In the genomic region with DNA sequence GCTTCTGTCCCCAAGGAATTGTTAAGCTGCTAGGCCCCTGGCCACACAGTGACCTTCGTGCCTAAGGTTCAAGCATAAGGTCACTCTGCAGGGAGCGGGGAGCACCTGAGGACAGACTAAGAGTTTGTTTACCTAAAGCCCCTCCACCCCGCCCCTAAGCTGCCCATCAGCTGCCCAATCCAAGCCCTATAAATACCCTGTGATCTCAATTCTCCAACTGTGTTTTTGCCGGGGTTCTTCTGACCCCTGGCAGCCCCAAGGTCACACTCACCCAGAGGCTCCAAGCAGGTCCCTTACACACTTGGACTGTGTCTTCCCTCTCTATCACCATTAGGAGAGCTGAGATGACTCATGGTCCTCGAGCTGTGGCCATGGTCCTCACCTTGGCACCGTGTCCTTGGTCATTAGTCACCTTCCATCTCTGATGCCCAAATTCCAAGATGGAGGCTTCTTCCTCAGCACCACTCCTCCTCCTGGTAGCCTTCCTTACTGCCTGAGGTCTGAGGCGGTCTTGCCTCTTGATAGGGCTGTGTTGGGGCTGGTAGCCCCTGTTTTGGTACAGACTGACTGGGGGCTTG, we compare ENCODE assay signal across 17 mouse cellular contexts. TPM values are rescaled to one million over a fixed set of nuclear protein-coding genes. Genes with fewer than 3 reads are reported as not detected.
A peak's percentile ranks its signal among the peaks of the same experiment; 100 is the strongest.
DNase-seq lines count a peak whose midpoint lies in the region; ATAC-seq lines count a peak whose summit lies in the region.
"Had no signal": no experiment of that assay in that cellular context is flagged by ENCODE, and none has a peak within 500 bp of the region (broad histone marks: within the 10 kb centered on the region; RNA-seq: fewer than 3 reads in every experiment).

No protein-coding gene starts in this region.

- H3K27me3 ChIP-seq in heart, embryonic 12.5 days (replicated peaks): no peaks in the 10 kb centered on the region
- H3K27me3 ChIP-seq: limb, embryonic 15.5 days; midbrain, embryonic 15.5 days had no signal

- no peak overlapping the region for H3K9ac ChIP-seq in heart, embryonic 12.5 days
- H3K9ac ChIP-seq: limb, embryonic 15.5 days; midbrain, embryonic 15.5 days had no signal

- H3K4me1 ChIP-seq in heart, embryonic 12.5 days (replicated peaks): peaks cover 43% of the 10 kb centered on the region

- H3K36me3 ChIP-seq in heart, embryonic 12.5 days: peaks cover 23% of the 10 kb centered on the region
- H3K36me3 ChIP-seq: midbrain, embryonic 15.5 days had no signal

- H3K9me3 ChIP-seq in heart, embryonic 12.5 days (replicated peaks): no peaks in the 10 kb centered on the region
- H3K9me3 ChIP-seq: limb, embryonic 15.5 days; midbrain, embryonic 15.5 days had no signal

- no peak for ATAC-seq in heart, embryonic 12.5 days (ENCODE audit: insufficient number of reproducible peaks, low FRiP score)
- no peak for ATAC-seq in erythroblast, adult 5-6 weeks (replicated peaks; ENCODE audit: low FRiP score, poor library complexity, severe bottlenecking)
- ATAC-seq: intestine, embryonic 16.5 days; midbrain, embryonic 15.5 days had no signal

- 75% methylated on average over 7 of the region's 7 CpGs for WGBS in heart, embryonic 12.5 days

- H3K4me2 ChIP-seq in heart, embryonic 12.5 days: no peak overlapping the region; the same call in 1 of the 2 replicates
- H3K4me2 ChIP-seq: limb, embryonic 15.5 days; midbrain, embryonic 15.5 days had no signal

- H3K27ac ChIP-seq in heart, embryonic 12.5 days (ENCODE audit: poor library complexity, severe bottlenecking): peak overlapping the region; percentile 2; the same call in 1 of the 2 replicates
- H3K27ac ChIP-seq: midbrain, embryonic 15.5 days had no signal

- DNase-seq in cerebellum, adult 11-12 months: peak; percentile 42
- no peak for DNase-seq in cerebellum, postnatal 25 days
- DNase-seq in heart, adult 9 months (ENCODE audit: low spot score in 2 of 2): no peak
- DNase-seq in 3134 (ENCODE audit: extremely low read depth, insufficient read length, low spot score): peak; percentile 66
- DNase-seq in adrenal gland, postnatal 10 days: peak; percentile 63
- no peak for DNase-seq in spleen, postnatal 14 days (ENCODE audit: low spot score in 2 of 2)
- DNase-seq: lung, adult 2 months; right cerebral cortex, postnatal 14 days; thymus, postnatal 36 days had no signal

- no peak overlapping the region for H3K4me3 ChIP-seq in heart, embryonic 12.5 days
- H3K4me3 ChIP-seq: erythroblast, embryonic 14.5 days; limb, embryonic 15.5 days; midbrain, embryonic 15.5 days had no signal

RNA-seq across cellular contexts. Expression of gene Twf2, which starts 2.9 kb away (rescaled TPM):
- 52.9 and 53.9 TPM in 2 replicates for polyA plus RNA-seq in heart, embryonic 12.5 days (2016; fragmentation: Nextera tagmentation; extraction: Ambion mirVana)
- total RNA-seq in adrenal gland, postnatal 10 days (2021): 10 to 100 TPM; 38.5 to 58.6 TPM
- total RNA-seq in erythroblast, adult 5-6 weeks (2015; ENCODE audit: low replicate concordance): 11.7 and 20.5 TPM in 2 replicates
- 18.5 and 25.8 TPM in 2 replicates for total RNA-seq in erythroblast, adult 5-6 weeks (2017; ENCODE audit: low replicate concordance)

RNA-seq across cellular contexts. Expression of gene Ppm1m, which starts 6.3 kb away (rescaled TPM):
- 30.7 and 34.1 TPM in 2 replicates for polyA plus RNA-seq in heart, embryonic 12.5 days (2016; fragmentation: Nextera tagmentation; extraction: Ambion mirVana)
- total RNA-seq in adrenal gland, postnatal 10 days (2021): 100 to 1,000 TPM; 119 to 129 TPM
- total RNA-seq in erythroblast, adult 5-6 weeks (2015; ENCODE audit: low replicate concordance): 6.9 and 11.7 TPM in 2 replicates
- 9.0 and 17.0 TPM in 2 replicates for total RNA-seq in erythroblast, adult 5-6 weeks (2017; ENCODE audit: low replicate concordance)

RNA-seq across cellular contexts. Expression of gene Tlr9, which starts 16.6 kb away (rescaled TPM):
- polyA plus RNA-seq in heart, embryonic 12.5 days (2016; fragmentation: Nextera tagmentation; extraction: Ambion mirVana): not detected in 2 replicates
- total RNA-seq in adrenal gland, postnatal 10 days (2021): 1 to 10 TPM; 1.2 to 1.5 TPM
- 5.0 and 6.1 TPM in 2 replicates for total RNA-seq in erythroblast, adult 5-6 weeks (2015; ENCODE audit: low replicate concordance)
- 0.56 and 1.9 TPM in 2 replicates for total RNA-seq in erythroblast, adult 5-6 weeks (2017; ENCODE audit: low replicate concordance)
- polyA plus RNA-seq: hindbrain, embryonic 11.5 days; neural tube, embryonic 11.5 days had no signal

RNA-seq across cellular contexts. Expression of gene Wdr82, which starts 35.1 kb away (rescaled TPM):
- polyA plus RNA-seq in heart, embryonic 12.5 days (2016; fragmentation: Nextera tagmentation; extraction: Ambion mirVana): 23.6 and 23.7 TPM in 2 replicates
- 10 to 100 TPM; 72.1 to 87.6 TPM for total RNA-seq in adrenal gland, postnatal 10 days (2021)
- 16.5 and 18.6 TPM in 2 replicates for total RNA-seq in erythroblast, adult 5-6 weeks (2015; ENCODE audit: low replicate concordance)
- total RNA-seq in erythroblast, adult 5-6 weeks (2017; ENCODE audit: low replicate concordance): 19.7 and 23.3 TPM in 2 replicates

RNA-seq across cellular contexts. Expression of gene Alas1, which starts 42.7 kb away (rescaled TPM):
- polyA plus RNA-seq in heart, embryonic 12.5 days (2016; fragmentation: Nextera tagmentation; extraction: Ambion mirVana): 129 and 133 TPM in 2 replicates
- 1,000 to 10,000 TPM in 1 of 2 experiments, 100 to 1,000 TPM in 1; 940 to 1,609 TPM for total RNA-seq in adrenal gland, postnatal 10 days (2021)
- total RNA-seq in erythroblast, adult 5-6 weeks (2015; ENCODE audit: low replicate concordance): 72.5 and 82.2 TPM in 2 replicates
- total RNA-seq in erythroblast, adult 5-6 weeks (2017; ENCODE audit: low replicate concordance): 51.7 and 126 TPM in 2 replicates

Comparison
In these comparisons a context has a peak if more than half of its experiments do, and no peak if none do; other contexts are left out.
1. DNase-seq: peak in cerebellum, adult 11-12 months (single experiment), 3134 (single experiment) and adrenal gland, postnatal 10 days (single experiment); none in cerebellum, postnatal 25 days (0 of 2), heart, adult 9 months (0 of 2) and spleen, postnatal 14 days (0 of 2).
2. RNA of gene Ppm1m, which starts 6.3 kb away (total RNA-seq): 119 to 129 TPM in adrenal gland, postnatal 10 days; 6.9 to 17.0 TPM in erythroblast, adult 5-6 weeks; every median in the first group is over 4 times any median in the second.